8 mouse cellular contexts compared by ENCODE assay signal in the genomic region with DNA sequence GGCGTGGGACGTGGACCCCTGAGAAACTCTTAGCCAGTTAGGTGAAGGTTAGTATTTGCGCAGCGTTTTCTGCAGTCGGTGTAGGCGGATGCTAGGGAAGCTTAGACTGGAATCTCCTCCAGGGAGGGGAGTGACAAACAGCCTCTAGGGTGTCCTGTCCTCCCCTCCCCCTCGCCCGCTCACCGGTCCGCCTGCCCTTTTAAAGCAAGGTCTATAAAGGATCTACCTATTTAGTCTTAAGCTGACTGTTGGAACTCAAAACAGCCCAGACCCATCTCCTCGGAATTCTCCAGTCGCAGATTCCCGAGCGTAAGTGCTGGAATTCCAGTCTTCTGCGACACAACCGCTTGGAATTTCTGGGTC. TPM values are rescaled to one million over a fixed set of nuclear protein-coding genes. Genes with fewer than 3 reads are reported as not detected.
DNase-seq lines count a peak whose midpoint lies in the region; ATAC-seq and TF ChIP-seq lines count a peak whose summit lies in the region.

A gene (plus strand): TSS at position 229 of the 363 bp plus-strand sequence.

- TF ChIP-seq CTCF in thymus, adult 2 months (IDR thresholded peaks at IDR 0.05; ENCODE audit: borderline replicate concordance, control insufficient read depth, extremely low read depth, insufficient read depth, low read length, poor library complexity): no peak
- TF ChIP-seq CTCF in liver, embryonic 14.5 days (IDR thresholded peaks at IDR 0.05; ENCODE audit: low read depth): no peak

- no peak for TF ChIP-seq POLR2A in thymus, adult 2 months (IDR thresholded peaks at IDR 0.05; ENCODE audit: control insufficient read depth, extremely low read depth, insufficient read depth, low read length, poor library complexity)

- H3K4me2 ChIP-seq in liver, embryonic 14.5 days (ENCODE audit: low read depth): peak within 1 kb of the TSS; percentile 67

- DNase-seq in thymus, adult 2 months: no peak
- DNase-seq in thymus, postnatal 10 days (ENCODE audit: low spot score in 2 of 2): no peak
- peak; percentile 51 for DNase-seq in cerebellum, adult 8-10 months
- peak; percentile 50 to 72 for DNase-seq in heart, adult 18-20 months
- DNase-seq in kidney, adult 18-20 months: peak; percentile 45
- no peak for DNase-seq in liver, embryonic 14.5 days (ENCODE audit: low read depth in 3 of 3, low spot score in 3 of 3)
- peak; percentile 5 for DNase-seq in ovary, adult 18-20 months (ENCODE audit: low spot score)
- no peak for DNase-seq in thymus, postnatal 4 days

- H3K36me3 ChIP-seq in thymus, adult 2 months (ENCODE audit: control insufficient read depth, insufficient read depth, low read length): no peaks in the 10 kb centered on the region
- H3K36me3 ChIP-seq in liver, embryonic 14.5 days (replicated peaks; ENCODE audit: control insufficient read depth, insufficient read depth, low read depth): no peaks in the 10 kb centered on the region

- peaks cover 10% of the 10 kb centered on the region; the same call in 1 of the 2 replicates for H3K27me3 ChIP-seq in thymus, adult 2 months (ENCODE audit: control insufficient read depth, insufficient read depth, low read length)
- H3K27me3 ChIP-seq in liver, embryonic 14.5 days (ENCODE audit: control insufficient read depth, insufficient read depth, low read length): peaks cover 45% of the 10 kb centered on the region

- H3K27ac ChIP-seq in thymus, adult 2 months (ENCODE audit: control insufficient read depth, insufficient read depth, low read length): no peak within 1 kb of the TSS
- H3K27ac ChIP-seq in liver, embryonic 14.5 days: no peak within 1 kb of the TSS

- H3K4me1 ChIP-seq in thymus, adult 2 months (replicated peaks; ENCODE audit: control insufficient read depth, insufficient read depth, low read length): peaks cover 13% of the 10 kb centered on the region
- H3K4me1 ChIP-seq in liver, embryonic 14.5 days (replicated peaks; ENCODE audit: control insufficient read depth in 2 of 2, insufficient read depth in 2 of 2, low read length in 1 of 2): no peaks in the 10 kb centered on the region

- no peak for TF ChIP-seq EP300 in liver, embryonic 14.5 days (IDR thresholded peaks at IDR 0.05; ENCODE audit: low read depth)

- no peaks in the 10 kb centered on the region for H3K9me3 ChIP-seq in liver, embryonic 14.5 days (ENCODE audit: control insufficient read depth, low read length)

- peak within 1 kb of the TSS; percentile 31 for H3K9ac ChIP-seq in liver, embryonic 14.5 days (replicated peaks)

- ATAC-seq in liver, embryonic 14.5 days (ENCODE audit: insufficient read depth): no peak

- WGBS in thymus, adult 2 months: 2% methylated on average over 16 of the region's 16 CpGs
- 2% methylated on average over 16 of the region's 16 CpGs for WGBS in liver, embryonic 14.5 days (ENCODE audit: insufficient replicate concordance)

- H3K4me3 ChIP-seq in thymus, adult 2 months (ENCODE audit: control insufficient read depth, insufficient read depth, low read length): peak within 1 kb of the TSS; percentile 66
- H3K4me3 ChIP-seq in liver, embryonic 14.5 days (ENCODE audit: insufficient read depth in 1 of 2, low read depth in 2 of 2, low read length in 2 of 2): peak within 1 kb of the TSS; percentile 56 to 62

RNA-seq across cellular contexts. Expression of the gene that starts here (rescaled TPM):
- 1.6 and 1.9 TPM in 2 replicates for polyA plus RNA-seq in thymus, adult 2 months (2012; rRNA removed)
- 10 to 100 TPM; 19.8 to 26.1 TPM for total RNA-seq in heart, adult 18-20 months (2021)
- polyA plus RNA-seq in liver, embryonic 14.5 days (2012; rRNA removed): 0.68 and 0.77 TPM in 2 replicates
- 0.94 and 1.4 TPM in 2 replicates for polyA plus RNA-seq in liver, embryonic 14.5 days (2014; fragmentation: Nextera tagmentation; extraction: Ambion mirVana)

Comparison
In these comparisons a context has a peak if more than half of its experiments do, and no peak if none do; other contexts are left out.
1. DNase-seq: peak in cerebellum, adult 8-10 months (single experiment), heart, adult 18-20 months (2 of 2), kidney, adult 18-20 months (single experiment) and ovary, adult 18-20 months (single experiment); none in thymus, adult 2 months (single experiment), thymus, postnatal 10 days (0 of 2), liver, embryonic 14.5 days (0 of 3) and thymus, postnatal 4 days (single experiment).